Mouse (Mus musculus) embryonic fibroblast, embryonic 13.5 days (primary cell): ENCODE data around the gene Zfp652.

Source experiments
- CTCF ChIP-seq: IDR thresholded peaks from 2 replicates; pipeline ENCODE4 v1.5.1; 2011; ENCODE audit warnings: mild to moderate bottlenecking, control low read depth, low read length, moderate library complexity, borderline replicate concordance; ENCODE audit not compliant: insufficient read depth
- POLR2A ChIP-seq: IDR thresholded peaks from 2 replicates; pipeline ENCODE4 v1.6.1; 2011; ENCODE audit warnings: low read depth, mild to moderate bottlenecking, control low read depth, low read length, moderate library complexity

- TF ChIP-seq CTCF (no peak), POLR2A (no peak)
Measured at GRCm38 (mm10) chr11:95831641-95832040, 119.2 kb downstream of the Zfp652 start.
